Mouse (Mus musculus) limb, embryonic 11.5 days (tissue): ENCODE data around the gene Sgip1. TPM values are rescaled to one million over a fixed set of nuclear protein-coding genes. Genes with fewer than 3 reads are reported as not detected.

Experiments used
- ATAC-seq: fragments of 200-750 bp; cut with Nextera tagmentation; 2 replicates; pipeline ENCODE4 v1.8.0; 2017; ENCODE audit warnings: low read depth; ENCODE audit not compliant: insufficient number of reproducible peaks, low FRiP score, low TSS enrichment
- DNase-seq: peaks from one replicate; pipeline ENCODE4 v3.0.0-alpha.2; 2015; ENCODE audit warnings: low spot score
- H3K27ac ChIP-seq: fragments of 300-500 bp; sonication (generic); replicated peaks from 2 replicates; pipeline ENCODE4 v1.5.1; 2014; ENCODE audit warnings: low read depth, mild to moderate bottlenecking, low read length
- H3K27me3 ChIP-seq: fragments of 300-500 bp; sonication (generic); 2 replicates; pipeline ENCODE4 v1.6.1; 2014; ENCODE audit warnings: mild to moderate bottlenecking, low read length, mixed read lengths; ENCODE audit not compliant: control insufficient read depth, insufficient read depth
- H3K36me3 ChIP-seq: fragments of 300-500 bp; sonication (generic); 2 replicates; pipeline ENCODE4 v1.6.1; 2014; ENCODE audit warnings: mild to moderate bottlenecking, low read length, moderate library complexity, mixed read lengths; ENCODE audit not compliant: control insufficient read depth, insufficient read depth
- H3K4me1 ChIP-seq: fragments of 300-500 bp; sonication (generic); 2 replicates; pipeline ENCODE4 v1.6.1; 2014; ENCODE audit warnings: low read length, mixed read lengths; ENCODE audit not compliant: control insufficient read depth, insufficient read depth
- H3K4me2 ChIP-seq: fragments of 300-500 bp; sonication (generic); 2 replicates; pipeline ENCODE4 v1.6.1; 2014; ENCODE audit warnings: low read depth, mild to moderate bottlenecking, moderate library complexity; ENCODE audit not compliant: severe bottlenecking
- H3K4me3 ChIP-seq: fragments of 300-500 bp; sonication (generic); 2 replicates; pipeline ENCODE4 v1.5.1; 2014; ENCODE audit warnings: low read depth, low read length
- H3K9ac ChIP-seq: fragments of 300-500 bp; sonication (generic); 2 replicates; pipeline ENCODE4 v1.6.1; 2014; ENCODE audit warnings: mild to moderate bottlenecking, low read length
- H3K9me3 ChIP-seq: fragments of 300-500 bp; sonication (generic); 2 replicates; pipeline ENCODE4 v1.6.1; 2016; ENCODE audit warnings: low read length; ENCODE audit not compliant: control insufficient read depth
- WGBS: fragments of 180-500 bp; shearing (Covaris S2); extraction: QIAGEN DNeasy Blood & Tissue Kit; methylation state at CpG from one replicate; pipeline ENCODE4 v1.1.7; 2014; 5-methylcytosine and 5-hydroxymethylcytosine counted together
- polyA plus RNA-seq: library from polyadenylated mRNA; unstranded; fragments of >200 nt; fragmentation: Nextera tagmentation; extraction: Ambion mirVana; gene quantifications from 2 replicates; pipeline ENCODE4 v1.2.1, GENCODE M21; 2014

Sgip1 gene
- polyA plus RNA-seq, 1 experiment from 2014 or later = 5.2 TPM

- Histone ChIP-seq H3K4me2 (no peak overlapping the region), H3K27ac (no peak overlapping the region), H3K27me3 (no peaks in the 10 kb centered on the region), H3K4me3 (no peak overlapping the region), H3K36me3 (no peaks in the 10 kb centered on the region), H3K4me1 (no peaks in the 10 kb centered on the region; the same call in 1 of the 2 replicates), H3K9me3 (no peaks in the 10 kb centered on the region), H3K9ac (no peak overlapping the region)
- ATAC-seq = no peak
- DNase-seq = no peak
- WGBS = 86% methylated on average over 2 of the region's 2 CpGs
These were observed 246.7 kb downstream of the Sgip1 start for GRCm38 (mm10) chr4:102987756-102988155.

GRCm38 (mm10) chr4:102988526-102988925 is 247.4 kb downstream of the Sgip1 start:
- Histone ChIP-seq H3K4me2 (no peak overlapping the region), H3K9me3 (no peaks in the 10 kb centered on the region), H3K4me1 (no peaks in the 10 kb centered on the region; the same call in 1 of the 2 replicates), H3K4me3 (no peak overlapping the region), H3K9ac (no peak overlapping the region), H3K36me3 (no peaks in the 10 kb centered on the region), H3K27me3 (no peaks in the 10 kb centered on the region), H3K27ac (no peak overlapping the region)
- 71% methylated on average over 6 of the region's 6 CpGs for WGBS
- DNase-seq (no peak), ATAC-seq (no peak)

- 80% methylated on average over 5 of the region's 5 CpGs for WGBS
- no peak for ATAC-seq
These were observed 248.3 kb downstream of the Sgip1 start for GRCm38 (mm10) chr4:102989391-102989790.

GRCm38 (mm10) chr4:102990016-102990415 is 248.9 kb downstream of the Sgip1 start:
- no peak overlapping the region for H3K9ac ChIP-seq
- H3K9me3 ChIP-seq = no peaks in the 10 kb centered on the region
- H3K27ac ChIP-seq = no peak overlapping the region
- no peaks in the 10 kb centered on the region for H3K36me3 ChIP-seq
- ATAC-seq = no peak
- H3K4me2 ChIP-seq = no peak overlapping the region
- 80% methylated on average over 4 of the region's 4 CpGs for WGBS
- no peak overlapping the region for H3K4me3 ChIP-seq
- H3K4me1 ChIP-seq = no peaks in the 10 kb centered on the region; the same call in 1 of the 2 replicates
- H3K27me3 ChIP-seq = no peaks in the 10 kb centered on the region
- DNase-seq = no peak

More at GRCm38 (mm10) chr4:102989391-102989790, 248.3 kb downstream of the Sgip1 start:
- Histone ChIP-seq H3K4me3 (no peak overlapping the region), H3K4me1 (no peaks in the 10 kb centered on the region; the same call in 1 of the 2 replicates), H3K36me3 (no peaks in the 10 kb centered on the region), H3K4me2 (no peak overlapping the region), H3K27ac (no peak overlapping the region), H3K9me3 (no peaks in the 10 kb centered on the region), H3K9ac (no peak overlapping the region), H3K27me3 (no peaks in the 10 kb centered on the region)
- no peak for DNase-seq

- Histone ChIP-seq H3K9ac (no peak overlapping the region), H3K27ac (no peak overlapping the region), H3K4me1 (no peaks in the 10 kb centered on the region; the same call in 1 of the 2 replicates), H3K4me3 (no peak overlapping the region), H3K9me3 (no peaks in the 10 kb centered on the region), H3K4me2 (no peak overlapping the region), H3K27me3 (no peaks in the 10 kb centered on the region), H3K36me3 (no peaks in the 10 kb centered on the region)
- no peak for DNase-seq
- WGBS = 78% methylated on average over 11 of the region's 11 CpGs
- no peak for ATAC-seq
These were observed 249.7 kb downstream of the Sgip1 start for GRCm38 (mm10) chr4:102990595-102991340.

- Histone ChIP-seq H3K9ac (no peak overlapping the region), H3K4me2 (no peak overlapping the region), H3K27me3 (no peaks in the 10 kb centered on the region), H3K9me3 (no peaks in the 10 kb centered on the region), H3K4me1 (no peaks in the 10 kb centered on the region; the same call in 1 of the 2 replicates), H3K27ac (no peak overlapping the region), H3K36me3 (no peaks in the 10 kb centered on the region), H3K4me3 (no peak overlapping the region)
- ATAC-seq = no peak
- no peak for DNase-seq
- 78% methylated on average over 3 of the region's 3 CpGs for WGBS
These were observed 250.6 kb downstream of the Sgip1 start for GRCm38 (mm10) chr4:102991685-102992084.

- Histone ChIP-seq H3K4me1 (peaks cover 12% of the 10 kb centered on the region), H3K4me2 (no peak overlapping the region), H3K9me3 (no peaks in the 10 kb centered on the region), H3K27me3 (no peaks in the 10 kb centered on the region), H3K27ac (peak overlapping the region; percentile 23; the same call in 1 of the 2 replicates), H3K4me3 (no peak overlapping the region), H3K9ac (no peak overlapping the region), H3K36me3 (no peaks in the 10 kb centered on the region)
- DNase-seq = no peak
- 78% methylated on average over 4 of the region's 4 CpGs for WGBS
- no peak for ATAC-seq
These were observed 263.6 kb downstream of the Sgip1 start for GRCm38 (mm10) chr4:103004681-103005080.

GRCm38 (mm10) chr4:103005190-103005945 is 264.3 kb downstream of the Sgip1 start:
- 12% methylated on average over 15 of the region's 15 CpGs for WGBS
- peaks cover 12% of the 10 kb centered on the region for H3K4me1 ChIP-seq
- ATAC-seq (no peak), DNase-seq (peak; percentile 66)
- H3K4me3 ChIP-seq = no peak overlapping the region
- H3K36me3 ChIP-seq = no peaks in the 10 kb centered on the region
- no peak overlapping the region for H3K9ac ChIP-seq
- no peaks in the 10 kb centered on the region for H3K9me3 ChIP-seq
- H3K27ac ChIP-seq = peak overlapping the region; percentile 55
- H3K4me2 ChIP-seq = no peak overlapping the region
- H3K27me3 ChIP-seq = no peaks in the 10 kb centered on the region
